Mouse (Mus musculus) adrenal gland (tissue): ENCODE measurements around the gene Gm49450.

Source experiments
- intact Hi-C: fragments of 180-260 bp; cut with DNase I; formaldehyde crosslinking; loops from one replicate; pipeline ENCODE4 v1.15.1; 2025
- long read RNA-seq, 2 experiments: library from polyadenylated mRNA; unstranded; transcript quantifications; one replicate each; pipeline ENCODE4 v2.0.0; 2020; ENCODE audit warnings: borderline replicate concordance in 1 of 2; ENCODE audit not compliant: insufficient replicate concordance in 1 of 2

The Gm49450 gene
- long read RNA-seq, experiment 1 = 0 reads
- long read RNA-seq, experiment 2 = 0 reads

GRCm38 (mm10) chr15:98953401-98954356 is at the start of gene Gm49450, which contains the start of gene Tuba1a:
Gene Gm49450, minus strand, starts transcription at chr15:98953551.
Gene Tuba1a, minus strand, starts transcription at chr15:98953703.
- intact Hi-C loops = loop anchor here (5.0 kb wide), 1 partner anchor 34 kb away; no protein-coding TSS in a partner anchor

GRCm38 (mm10) chr15:99001451-99001931 is 48.1 kb upstream of the Gm49450 start:
- intact Hi-C loops = no loop called here

- intact Hi-C loops = no loop called here
These were observed 47.4 kb upstream of the Gm49450 start for GRCm38 (mm10) chr15:99000535-99001283.

GRCm38 (mm10) chr15:98998775-98999157 is 45.4 kb upstream of the Gm49450 start:
- intact Hi-C loops = loop anchor here (5.0 kb wide), 2 partner anchors 121 to 754 kb away; no protein-coding TSS in a partner anchor

GRCm38 (mm10) chr15:98997938-98998774 is 44.8 kb upstream of the Gm49450 start:
- intact Hi-C loops = loop anchor here (5.0 kb wide), 2 partner anchors 121 to 754 kb away; no protein-coding TSS in a partner anchor

- intact Hi-C loops = loop anchor here (5.0 kb wide), 2 partner anchors 120 to 755 kb away; no protein-coding TSS in a partner anchor
These were observed 43.5 kb upstream of the Gm49450 start for GRCm38 (mm10) chr15:98996840-98997239.

GRCm38 (mm10) chr15:98994957-98995520 is 41.7 kb upstream of the Gm49450 start:
- intact Hi-C loops = loop anchor here (5.0 kb wide), 3 partner anchors 103 to 757 kb away; partner anchors contain the start of gene Rhebl1

- intact Hi-C loops = loop anchor here (5.0 kb wide), 1 partner anchor 102 kb away; the partner anchor contains the start of gene Rhebl1
These were observed 40.5 kb upstream of the Gm49450 start for GRCm38 (mm10) chr15:98993865-98994264.

GRCm38 (mm10) chr15:98993093-98993793 is 39.9 kb upstream of the Gm49450 start:
- intact Hi-C loops = loop anchor here (5.0 kb wide), 1 partner anchor 101 kb away; the partner anchor contains the start of gene Rhebl1

- intact Hi-C loops = loop anchor here (5.0 kb wide), 1 partner anchor 100 kb away; the partner anchor contains the start of gene Rhebl1
These were observed 38.9 kb upstream of the Gm49450 start for GRCm38 (mm10) chr15:98992086-98992912.

- intact Hi-C loops = loop anchor here (5.0 kb wide), 1 partner anchor 99 kb away; the partner anchor contains the start of gene Rhebl1
These were observed 38.2 kb upstream of the Gm49450 start for GRCm38 (mm10) chr15:98991540-98992050.

GRCm38 (mm10) chr15:98990669-98991539 is 37.6 kb upstream of the Gm49450 start:
- intact Hi-C loops = loop anchor here (5.0 kb wide), 1 partner anchor 99 kb away; the partner anchor contains the start of gene Rhebl1

- intact Hi-C loops = loop anchor here (5.0 kb wide), 2 partner anchors 38 to 98 kb away; partner anchors contain the start of genes Gm49450, Rhebl1 and Tuba1a
These were observed 36.5 kb upstream of the Gm49450 start for GRCm38 (mm10) chr15:98989701-98990430.

GRCm38 (mm10) chr15:98988787-98989186 is 35.4 kb upstream of the Gm49450 start:
- intact Hi-C loops = loop anchor here (5.0 kb wide), 1 partner anchor 36 kb away; the partner anchor contains the start of genes Gm49450 and Tuba1a

GRCm38 (mm10) chr15:98987661-98988181 is 34.4 kb upstream of the Gm49450 start:
- intact Hi-C loops = loop anchor here (5.0 kb wide), 1 partner anchor 35 kb away; the partner anchor contains the start of genes Gm49450 and Tuba1a
